Mouse (Mus musculus) CH12.LX (cell line): Measurements from ENCODE around the gene Unc5cl. TPM values are rescaled to one million over a fixed set of nuclear protein-coding genes. Genes with fewer than 3 reads are reported as not detected.

Experiments
- DNase-seq: peaks from one replicate; pipeline ENCODE4 v3.0.0-alpha.2; 2013; ENCODE audit errors: extremely low read depth
- H3K27ac ChIP-seq: 2 replicates; pipeline ENCODE4 v1.5.1; 2012; ENCODE audit warnings: low read depth, mild to moderate bottlenecking, control low read depth, moderate library complexity; ENCODE audit not compliant: insufficient read depth
- H3K27me3 ChIP-seq: replicated peaks from 2 replicates; pipeline ENCODE3; 2012; ENCODE audit warnings: inconsistent platforms
- H3K36me3 ChIP-seq, 2 experiments: replicated peaks in 1 of 2; 2 replicates each; pipeline versions ENCODE3 to v1.6.1; 2012; ENCODE audit warnings: inconsistent platforms in 1 of 2, low read length in 1 of 2, mild to moderate bottlenecking in 1 of 2, mixed read lengths in 1 of 2, moderate library complexity in 1 of 2; ENCODE audit not compliant: control insufficient read depth in 1 of 2, insufficient read depth in 1 of 2
- H3K4me1 ChIP-seq, 2 experiments: 2 replicates each; pipeline ENCODE4 v1.6.1; 2012; ENCODE audit warnings: inconsistent platforms in 1 of 2, moderate library complexity in 1 of 2; ENCODE audit not compliant: insufficient read depth in 2 of 2, control insufficient read depth in 1 of 2
- H3K4me2 ChIP-seq: 2 replicates; pipeline ENCODE4 v1.6.1; 2012; ENCODE audit warnings: low read depth, mild to moderate bottlenecking, control low read depth; ENCODE audit not compliant: poor library complexity, insufficient read depth, severe bottlenecking
- H3K4me3 ChIP-seq, 3 experiments: fragments of 150-350 bp in 1 of 3; sonication (generic) in 1 of 3; replicated peaks in 1 of 3; 2 replicates each; pipeline versions ENCODE3 to v1.5.1; 2011 to 2012; ENCODE audit warnings: low read depth in 2 of 3, low read length in 2 of 3, mild to moderate bottlenecking in 2 of 3, moderate library complexity in 2 of 3, control low read depth in 1 of 3, improper control_type of control experiment in 1 of 3, inconsistent platforms in 1 of 3, mixed read lengths in 1 of 3; ENCODE audit not compliant: poor library complexity in 1 of 3
- H3K79me2 ChIP-seq: replicated peaks from 2 replicates; pipeline ENCODE4 v1.6.1; 2012; ENCODE audit warnings: mild to moderate bottlenecking, moderate library complexity; ENCODE audit not compliant: control insufficient read depth, poor library complexity, insufficient read depth, severe bottlenecking; ENCODE audit errors: extremely low read depth
- H3K9ac ChIP-seq: 2 replicates; pipeline ENCODE4 v1.6.1; 2012; ENCODE audit warnings: low read depth, mild to moderate bottlenecking, control low read depth, moderate library complexity; ENCODE audit not compliant: insufficient read depth
- H3K9me3 ChIP-seq: replicated peaks from 2 replicates; pipeline ENCODE3; 2012; ENCODE audit warnings: low read length, inconsistent platforms, mixed read lengths
- BHLHE40 ChIP-seq: IDR thresholded peaks from 2 replicates; pipeline ENCODE4 v1.6.1; 2011; ENCODE audit warnings: mild to moderate bottlenecking, low read depth, low read length, improper control_type of control experiment
- CHD1 ChIP-seq: IDR thresholded peaks from 2 replicates; pipeline ENCODE4 v1.6.1; 2012; ENCODE audit warnings: low read depth, low read length, improper control_type of control experiment, inconsistent platforms
- CHD2 ChIP-seq: IDR thresholded peaks from 2 replicates; pipeline ENCODE4 v1.6.1; 2011; ENCODE audit warnings: low read length, improper control_type of control experiment
- CTCF ChIP-seq, 2 experiments: IDR thresholded peaks in 1 of 2; conservative IDR thresholded peaks in 1 of 2; 2 replicates each; pipeline ENCODE4 v1.5.1; 2011 to 2012; ENCODE audit warnings: low read depth in 2 of 2, low read length in 2 of 2, improper control_type of control experiment in 1 of 2, inconsistent platforms in 1 of 2, mild to moderate bottlenecking in 1 of 2, moderate library complexity in 1 of 2
- E2F4 ChIP-seq: IDR thresholded peaks from 2 replicates; pipeline ENCODE4 v1.6.1; 2011; ENCODE audit warnings: low read depth, low read length, improper control_type of control experiment; ENCODE audit not compliant: insufficient replicate concordance
- EP300 ChIP-seq: IDR thresholded peaks from 2 replicates; pipeline ENCODE4 v1.6.1; 2011; ENCODE audit warnings: low read length, improper control_type of control experiment
- HCFC1 ChIP-seq: IDR thresholded peaks from 2 replicates; pipeline ENCODE4 v1.6.1; 2012; ENCODE audit warnings: low read depth, mild to moderate bottlenecking, inconsistent platforms, low read length, improper control_type of control experiment
- JUN ChIP-seq: IDR thresholded peaks from 2 replicates; pipeline ENCODE4 v1.6.1; 2011; ENCODE audit warnings: low read depth, mild to moderate bottlenecking, low read length, improper control_type of control experiment, moderate library complexity; ENCODE audit not compliant: insufficient read depth
- JUND ChIP-seq: conservative IDR thresholded peaks from 2 replicates; pipeline ENCODE4 v1.6.1; 2011; ENCODE audit warnings: low read depth, low read length, improper control_type of control experiment
- KAT2A ChIP-seq: IDR thresholded peaks from 2 replicates; pipeline ENCODE4 v1.6.1; 2012; ENCODE audit warnings: low read length, improper control_type of control experiment, inconsistent platforms; ENCODE audit not compliant: insufficient replicate concordance
- MAFK ChIP-seq: IDR thresholded peaks from 2 replicates; pipeline ENCODE4 v1.6.1; 2011; ENCODE audit warnings: low read length, improper control_type of control experiment; ENCODE audit not compliant: insufficient replicate concordance
- MAZ ChIP-seq: IDR thresholded peaks from 2 replicates; pipeline ENCODE4 v1.6.1; 2012; ENCODE audit warnings: low read depth, mild to moderate bottlenecking, inconsistent platforms, low read length, improper control_type of control experiment, moderate library complexity
- MXI1 ChIP-seq: IDR thresholded peaks from 2 replicates; pipeline ENCODE4 v1.6.1; 2011; ENCODE audit warnings: mild to moderate bottlenecking, low read depth, low read length, improper control_type of control experiment
- NELFE ChIP-seq: IDR thresholded peaks from 2 replicates; pipeline ENCODE4 v1.6.1; 2011; ENCODE audit warnings: low read depth, low read length, improper control_type of control experiment
- NRF1 ChIP-seq: IDR thresholded peaks from 2 replicates; pipeline ENCODE4 v1.6.1; 2014; ENCODE audit warnings: low read depth, mild to moderate bottlenecking, inconsistent platforms, low read length, improper control_type of control experiment, moderate library complexity
- PAX5 ChIP-seq: IDR thresholded peaks from 2 replicates; pipeline ENCODE4 v1.6.1; 2012; ENCODE audit warnings: low read length, inconsistent platforms, mixed read lengths
- POLR2A ChIP-seq: IDR thresholded peaks from 2 replicates; pipeline ENCODE4 v1.6.1; 2011; ENCODE audit warnings: low read depth, mild to moderate bottlenecking, improper control_type of control experiment, low read length
- POLR2AphosphoS2 ChIP-seq: IDR thresholded peaks from 2 replicates; pipeline ENCODE4 v1.6.1; 2011; ENCODE audit warnings: low read depth, low read length, improper control_type of control experiment
- RCOR1 ChIP-seq: conservative IDR thresholded peaks from 2 replicates; pipeline ENCODE4 v1.6.1; 2012; ENCODE audit warnings: low read depth, mild to moderate bottlenecking, inconsistent platforms, low read length, improper control_type of control experiment
- SMC3 ChIP-seq: IDR thresholded peaks from 2 replicates; pipeline ENCODE4 v1.6.1; 2011; ENCODE audit warnings: low read depth, low read length, improper control_type of control experiment
- TBP ChIP-seq: conservative IDR thresholded peaks from 2 replicates; pipeline ENCODE4 v1.6.1; 2011; ENCODE audit warnings: low read depth, low read length, improper control_type of control experiment
- USF2 ChIP-seq: conservative IDR thresholded peaks from 2 replicates; pipeline ENCODE4 v1.6.1; 2011; ENCODE audit warnings: low read depth, low read length, improper control_type of control experiment
- ZC3H11A ChIP-seq: IDR thresholded peaks from 2 replicates; pipeline ENCODE4 v1.6.1; 2012; ENCODE audit warnings: low read depth, mild to moderate bottlenecking, inconsistent platforms, low read length, improper control_type of control experiment
- ZKSCAN1 ChIP-seq: IDR thresholded peaks from 2 replicates; pipeline ENCODE4 v1.6.1; 2012; ENCODE audit warnings: low read depth, inconsistent platforms, low read length, improper control_type of control experiment, borderline replicate concordance
- ZMIZ1 ChIP-seq: IDR thresholded peaks from 2 replicates; pipeline ENCODE4 v1.6.1; 2012; ENCODE audit warnings: low read depth, mild to moderate bottlenecking, inconsistent platforms, low read length, improper control_type of control experiment
- ZNF384 ChIP-seq: IDR thresholded peaks from 2 replicates; pipeline ENCODE4 v1.6.1; 2012; ENCODE audit warnings: low read depth, low read length, improper control_type of control experiment, inconsistent platforms
- dilution Hi-C: fragments of 300-500 bp; cut with MboI; formaldehyde crosslinking; loops from 2 replicates; pipeline ENCODE4 v1.14.3; 2020; ENCODE audit warnings: low sequenced_read_pairs; ENCODE audit not compliant: extremely low pct_unique_long_range_greater_than_20kb, extremely low pct_ligation_motif_present
- in situ Hi-C: fragments of 300-500 bp; cut with MboI; formaldehyde crosslinking; loops from 3 replicates; pipeline ENCODE4 v1.14.3; 2019; ENCODE audit warnings: low sequenced_read_pairs, low pct_ligation_motif_present, low pct_unique_long_range_greater_than_20kb, mixed read lengths
- polyA plus RNA-seq: library from polyadenylated mRNA; unstranded; fragments of >175 nt; gene quantifications from 2 replicates; pipeline ENCODE4 v1.2.1, GENCODE M21; 2012; ENCODE audit warnings: low read depth; ENCODE audit not compliant: insufficient read length
- total RNA-seq, 2 experiments: library from RNA; depleted of rRNA; stranded (reverse); fragments of 300-350 nt in 1 of 2; fragments of >200 nt in 1 of 2; gene quantifications; 2 replicates each; pipeline ENCODE4 v1.2.3; 2012 to 2014

Unc5cl gene
- total and polyA plus RNA-seq, 3 experiments = 0.09 to 0.21 TPM; not detected in 1

GRCm38 (mm10) chr17:48493986-48494385 is 39.3 kb downstream of the Unc5cl start:
- Histone ChIP-seq H3K36me3 (no peaks in the 10 kb centered on the region), H3K79me2 (no peaks in the 10 kb centered on the region), H3K9ac (no peak overlapping the region), H3K4me2 (no peak overlapping the region), H3K27me3 (peaks cover 1% of the 10 kb centered on the region), H3K4me1 (no peaks in the 10 kb centered on the region), H3K27ac (no peak overlapping the region), H3K9me3 (peaks cover 14% of the 10 kb centered on the region), H3K4me3 (no peak overlapping the region)
- in situ Hi-C loops (no loop called here), dilution Hi-C loops (no loop called here)
- no peak for DNase-seq
- TF ChIP-seq NRF1 (no peak), MAFK (no peak), JUND (no peak), RCOR1 (no peak), POLR2AphosphoS2 (no peak), JUN (no peak), HCFC1 (no peak), MXI1 (no peak), SMC3 (no peak)

- DNase-seq = no peak
- no peak overlapping the region for H3K4me2 ChIP-seq
- H3K36me3 ChIP-seq = no peaks in the 10 kb centered on the region
- no peak overlapping the region for H3K27ac ChIP-seq
- no peak overlapping the region for H3K9ac ChIP-seq
- in situ Hi-C loops = no loop called here
- dilution Hi-C loops = no loop called here
- H3K4me1 ChIP-seq = no peaks in the 10 kb centered on the region
- H3K4me3 ChIP-seq = no peak overlapping the region
- no peaks in the 10 kb centered on the region for H3K79me2 ChIP-seq
- H3K9me3 ChIP-seq = peaks cover 7% of the 10 kb centered on the region
- peaks cover 7% of the 10 kb centered on the region for H3K27me3 ChIP-seq
- TF ChIP-seq CHD2 (no peak), NRF1 (no peak), USF2 (no peak)
- TF ChIP-seq, all 38 proteins: peak for 0
These were observed 43.3 kb downstream of the Unc5cl start for GRCm38 (mm10) chr17:48497986-48498385.

- Histone ChIP-seq H3K4me3 (no peak overlapping the region), H3K9ac (no peak overlapping the region), H3K36me3 (no peaks in the 10 kb centered on the region), H3K27me3 (peaks cover 7% of the 10 kb centered on the region), H3K79me2 (no peaks in the 10 kb centered on the region), H3K4me2 (no peak overlapping the region), H3K4me1 (no peaks in the 10 kb centered on the region), H3K9me3 (peaks cover 11% of the 10 kb centered on the region), H3K27ac (no peak overlapping the region)
- TF ChIP-seq ZNF384 = no peak
- no peak for TF ChIP-seq MAZ
- no peak for TF ChIP-seq ZC3H11A
- no peak for TF ChIP-seq CTCF (conservative IDR thresholded peaks at IDR 0.05 in 1 of 2, IDR thresholded peaks at IDR 0.05 in 1 of 2; ENCODE audit: low read depth in 2 of 2, low read length in 2 of 2)
- TF ChIP-seq MXI1 = no peak
- TF ChIP-seq NELFE = no peak
- TF ChIP-seq ZKSCAN1 = no peak
- no peak for TF ChIP-seq TBP
- TF ChIP-seq EP300 = no peak
- TF ChIP-seq ZMIZ1 = no peak
- TF ChIP-seq MAFK = no peak
- no peak for TF ChIP-seq POLR2A
- TF ChIP-seq CHD1 = no peak
- no peak for TF ChIP-seq BHLHE40
- TF ChIP-seq E2F4 = no peak
- no peak for TF ChIP-seq KAT2A
- TF ChIP-seq CHD2 = no peak
- TF ChIP-seq PAX5 = no peak
- in situ Hi-C loops = no loop called here
- dilution Hi-C loops = no loop called here
- no peak for DNase-seq
These were observed 46.2 kb downstream of the Unc5cl start for GRCm38 (mm10) chr17:48500846-48501445.
